Mouse (Mus musculus) lung, embryonic 15.5 days (tissue): ENCODE results near the gene Fbxo7. TPM values are rescaled to one million over a fixed set of nuclear protein-coding genes. Genes with fewer than 3 reads are reported as not detected.
A peak's percentile ranks its signal among the peaks of the same experiment; 100 is the strongest.
"Not testable (repeated sequence)": the region's sequence is repeated elsewhere in the genome, so short reads cannot be mapped to it uniquely, and the experiment has no call there.

Source experiments
- ATAC-seq: fragments of 200-750 bp; cut with Nextera tagmentation; 2 replicates; pipeline ENCODE4 v1.8.0; 2017; ENCODE audit warnings: moderate number of reproducible peaks, borderline replicate concordance; ENCODE audit not compliant: low FRiP score, low TSS enrichment; ENCODE audit errors: extremely low read depth
- H3K27ac ChIP-seq: fragments of 300-500 bp; sonication (generic); 2 replicates; pipeline ENCODE4 v1.5.1; 2015; ENCODE audit warnings: moderate library complexity, mild to moderate bottlenecking, inconsistent platforms
- H3K27me3 ChIP-seq: fragments of 300-500 bp; sonication (generic); 2 replicates; pipeline ENCODE4 v1.6.1; 2015; ENCODE audit warnings: inconsistent platforms
- H3K36me3 ChIP-seq: fragments of 300-500 bp; sonication (generic); 2 replicates; pipeline ENCODE4 v1.6.1; 2015; ENCODE audit warnings: inconsistent platforms
- H3K4me1 ChIP-seq: fragments of 300-500 bp; sonication (generic); 2 replicates; pipeline ENCODE4 v1.6.1; 2015; ENCODE audit warnings: inconsistent platforms
- H3K4me2 ChIP-seq: fragments of 300-500 bp; sonication (generic); 2 replicates; pipeline ENCODE4 v1.6.1; 2015; ENCODE audit warnings: inconsistent platforms, mild to moderate bottlenecking, moderate library complexity
- H3K4me3 ChIP-seq: fragments of 300-500 bp; sonication (generic); 2 replicates; pipeline ENCODE4 v1.5.1; 2015; ENCODE audit warnings: mild to moderate bottlenecking, inconsistent platforms
- H3K9ac ChIP-seq: fragments of 300-500 bp; sonication (generic); 2 replicates; pipeline ENCODE4 v1.6.1; 2015; ENCODE audit warnings: inconsistent platforms
- H3K9me3 ChIP-seq: fragments of 300-500 bp; sonication (generic); 2 replicates; pipeline ENCODE4 v1.6.1; 2016; ENCODE audit warnings: inconsistent platforms
- WGBS: fragments of 180-500 bp; shearing (Covaris S2); methylation state at CpG from one replicate; pipeline ENCODE4 v1.1.7; 2015; 5-methylcytosine and 5-hydroxymethylcytosine counted together
- polyA plus RNA-seq: library from polyadenylated mRNA; unstranded; fragments of >200 nt; fragmentation: Nextera tagmentation; extraction: Ambion mirVana; gene quantifications from 2 replicates; pipeline ENCODE4 v1.2.1, GENCODE M21; 2015

The Fbxo7 gene
- polyA plus RNA-seq, 1 experiment from 2014 or later, result 22.9 TPM

GRCm38 (mm10) chr10:86017781-86018180 is 4.0 kb upstream of the Fbxo7 start:
- Histone ChIP-seq H3K4me2 (no peak overlapping the region), H3K4me3 (no peak overlapping the region), H3K27me3 (no peaks in the 10 kb centered on the region), H3K36me3 (no peaks in the 10 kb centered on the region), H3K9me3 (no peaks in the 10 kb centered on the region), H3K27ac (no peak overlapping the region), H3K4me1 (peaks cover 10% of the 10 kb centered on the region), H3K9ac (no peak overlapping the region)
- WGBS, result 80% methylated on average over 7 of the region's 7 CpGs
- no peak for ATAC-seq

- no peak overlapping the region for H3K9ac ChIP-seq
- H3K4me3 ChIP-seq, result no peak overlapping the region
- H3K4me1 ChIP-seq, result peaks cover 13% of the 10 kb centered on the region
- WGBS, result 35% methylated on average over 5 of the region's 5 CpGs
- no peak overlapping the region for H3K27ac ChIP-seq
- no peak overlapping the region for H3K4me2 ChIP-seq
- no peaks in the 10 kb centered on the region for H3K9me3 ChIP-seq
- no peaks in the 10 kb centered on the region for H3K27me3 ChIP-seq
- no peak for ATAC-seq
- no peaks in the 10 kb centered on the region for H3K36me3 ChIP-seq
These were observed 3.0 kb upstream of the Fbxo7 start for GRCm38 (mm10) chr10:86018813-86019212.

DNA sequence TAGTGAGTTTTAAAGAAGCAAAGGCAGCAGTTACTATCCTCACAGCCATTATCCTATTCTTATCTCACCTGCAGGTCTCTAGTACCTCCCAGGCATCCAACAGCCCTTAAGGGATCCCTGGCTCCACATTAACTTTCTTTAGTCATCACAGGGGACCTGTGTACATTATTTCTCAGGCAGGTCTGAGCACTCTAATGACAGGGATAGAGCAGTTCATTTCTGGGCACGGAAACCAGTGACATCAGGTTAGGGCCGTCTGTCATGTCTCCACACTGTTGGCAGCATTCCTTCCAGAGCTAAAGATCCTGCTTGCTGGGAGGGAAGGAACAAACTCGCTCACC is 394 bp upstream of the Fbxo7 start:
- Histone ChIP-seq H3K27me3 (no peaks in the 10 kb centered on the region), H3K4me2 (peak overlapping the region; percentile 73), H3K27ac (no peak overlapping the region), H3K36me3 (no peaks in the 10 kb centered on the region), H3K9me3 (no peaks in the 10 kb centered on the region), H3K4me3 (peak overlapping the region; percentile 98), H3K9ac (no peak overlapping the region), H3K4me1 (peaks cover 13% of the 10 kb centered on the region)
- no peak; the same call in 1 of the 2 replicates for ATAC-seq
- 0% methylated on average over 3 of the region's 3 CpGs for WGBS

DNA sequence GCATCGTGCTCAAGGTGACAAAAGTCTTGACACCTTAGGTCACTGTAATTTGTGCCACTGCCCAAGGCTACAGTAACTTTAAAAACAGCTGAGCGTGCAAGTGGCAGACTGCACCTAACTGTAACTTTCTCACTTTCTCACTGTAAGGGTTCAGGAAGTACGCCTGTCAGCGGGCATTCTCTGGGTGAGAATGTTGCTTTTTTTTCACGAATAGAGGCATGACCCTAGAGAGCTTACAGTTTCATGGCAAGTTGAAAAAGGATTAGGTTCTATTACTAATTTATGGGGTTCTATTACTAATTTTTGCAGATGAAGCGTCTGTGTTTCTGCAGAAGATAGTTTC is 673 bp downstream of the Fbxo7 start:
- Histone ChIP-seq H3K4me1 (peaks cover 13% of the 10 kb centered on the region), H3K27ac (peak overlapping the region; percentile 96; the same call in 1 of the 2 replicates), H3K27me3 (no peaks in the 10 kb centered on the region), H3K36me3 (no peaks in the 10 kb centered on the region), H3K4me2 (peak overlapping the region; percentile 73), H3K9me3 (no peaks in the 10 kb centered on the region), H3K9ac (peak overlapping the region; percentile 84), H3K4me3 (peak overlapping the region; percentile 98)
- WGBS, result 2% methylated on average over 6 of the region's 6 CpGs
- peak; percentile 13; the same call in 1 of the 2 replicates for ATAC-seq

DNA sequence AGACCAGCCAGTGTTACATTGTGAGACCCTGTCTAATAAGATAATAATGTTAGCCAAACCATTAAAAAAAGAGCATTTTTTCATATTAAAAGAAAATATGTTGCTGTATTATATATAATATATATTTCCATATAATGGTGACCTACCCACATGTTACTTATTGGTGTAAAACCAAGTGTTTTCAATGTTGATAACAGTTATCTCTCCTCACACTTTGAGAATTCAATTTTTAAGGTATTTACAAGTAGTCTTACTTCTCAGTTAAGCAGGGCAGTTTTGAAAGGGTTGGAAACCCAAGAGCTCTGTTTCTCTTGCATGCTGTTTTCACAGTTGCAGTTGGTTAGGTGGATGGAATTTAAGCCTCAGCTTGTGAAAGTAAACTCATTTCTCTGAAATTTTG is 1.4 kb downstream of the Fbxo7 start:
- H3K27ac ChIP-seq, result no peak overlapping the region
- no peaks in the 10 kb centered on the region for H3K9me3 ChIP-seq
- no peaks in the 10 kb centered on the region for H3K36me3 ChIP-seq
- no peak overlapping the region for H3K9ac ChIP-seq
- peak overlapping the region; percentile 98; the same call in 1 of the 2 replicates for H3K4me3 ChIP-seq
- no peaks in the 10 kb centered on the region for H3K27me3 ChIP-seq
- ATAC-seq, result no peak
- H3K4me2 ChIP-seq, result peak overlapping the region; percentile 73
- peaks cover 13% of the 10 kb centered on the region for H3K4me1 ChIP-seq

- Histone ChIP-seq H3K9me3 (no peaks in the 10 kb centered on the region), H3K4me1 (peaks cover 13% of the 10 kb centered on the region), H3K9ac (no peak overlapping the region), H3K4me3 (no peak overlapping the region), H3K27ac (no peak overlapping the region), H3K36me3 (peaks cover 11% of the 10 kb centered on the region), H3K27me3 (no peaks in the 10 kb centered on the region), H3K4me2 (no peak overlapping the region)
- 80% methylated on average over 2 of the region's 2 CpGs for WGBS
- no peak for ATAC-seq
These were observed 4.1 kb downstream of the Fbxo7 start for GRCm38 (mm10) chr10:86025906-86026305.

- ATAC-seq, result no peak
- H3K9ac ChIP-seq, result no peak overlapping the region
- 88% methylated on average over 3 of the region's 3 CpGs for WGBS
These were observed 4.6 kb downstream of the Fbxo7 start for GRCm38 (mm10) chr10:86026354-86026753.

DNA sequence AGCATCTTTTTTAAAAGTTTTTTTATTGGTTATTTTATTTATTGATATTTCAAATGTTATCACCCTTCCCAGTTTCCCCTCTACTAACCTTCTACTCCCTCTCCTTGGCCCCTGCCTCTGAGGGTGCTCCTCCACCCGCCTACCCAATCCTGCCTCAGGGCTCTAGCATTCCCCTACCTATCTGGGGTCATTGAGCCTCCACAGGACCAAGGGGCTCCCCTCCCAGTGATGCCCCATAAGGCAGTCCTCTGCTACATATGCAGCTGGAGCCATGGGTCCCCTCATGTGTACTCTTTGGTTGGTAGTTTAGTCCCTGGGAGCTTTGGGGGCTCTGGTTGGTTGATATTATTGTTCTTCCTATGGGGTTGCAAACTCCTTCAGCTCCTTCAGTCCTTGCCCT is 5.0 kb downstream of the Fbxo7 start:
- not testable (repeated sequence) for H3K27me3 ChIP-seq, H3K4me3 ChIP-seq, ATAC-seq, H3K9ac ChIP-seq, H3K4me2 ChIP-seq, H3K9me3 ChIP-seq, H3K27ac ChIP-seq, H3K4me1 ChIP-seq
- H3K36me3 ChIP-seq, result peaks cover 11% of the 10 kb centered on the region
- 63% methylated on average over 1 of the region's 1 CpGs for WGBS

More at GRCm38 (mm10) chr10:86026354-86026753, 4.6 kb downstream of the Fbxo7 start:
- no peak overlapping the region for H3K4me3 ChIP-seq
- H3K27ac ChIP-seq, result no peak overlapping the region
- H3K4me2 ChIP-seq, result no peak overlapping the region
- peaks cover 11% of the 10 kb centered on the region for H3K36me3 ChIP-seq
- H3K9me3 ChIP-seq, result no peaks in the 10 kb centered on the region
- H3K27me3 ChIP-seq, result no peaks in the 10 kb centered on the region
- H3K4me1 ChIP-seq, result peaks cover 9% of the 10 kb centered on the region

DNA sequence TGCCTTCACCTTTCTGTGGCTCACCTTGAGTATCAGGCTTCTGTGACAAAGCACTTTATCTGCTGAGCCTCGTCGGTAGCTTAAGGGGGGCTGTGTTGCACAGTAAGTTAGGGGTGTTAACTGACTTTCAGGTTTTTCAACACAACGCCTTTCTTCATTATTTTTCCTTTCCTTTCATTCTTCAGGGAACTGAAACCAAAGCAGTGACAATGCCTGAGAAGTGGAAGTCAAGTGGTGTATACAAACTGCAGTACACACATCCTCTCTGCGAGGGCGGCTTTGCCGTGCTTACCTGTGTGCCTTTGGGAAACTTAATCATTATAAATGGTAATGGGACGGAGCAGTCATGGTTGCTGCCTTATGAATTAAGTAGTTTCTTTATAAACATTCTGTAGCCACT is 9.0 kb downstream of the Fbxo7 start:
- H3K4me1 ChIP-seq, result no peaks in the 10 kb centered on the region
- peaks cover 11% of the 10 kb centered on the region for H3K36me3 ChIP-seq
- no peak overlapping the region for H3K9ac ChIP-seq
- no peaks in the 10 kb centered on the region for H3K9me3 ChIP-seq
- H3K4me3 ChIP-seq, result no peak overlapping the region
- no peak overlapping the region for H3K4me2 ChIP-seq
- H3K27me3 ChIP-seq, result no peaks in the 10 kb centered on the region
- 86% methylated on average over 7 of the region's 7 CpGs for WGBS
- no peak overlapping the region for H3K27ac ChIP-seq
- ATAC-seq, result no peak

DNA sequence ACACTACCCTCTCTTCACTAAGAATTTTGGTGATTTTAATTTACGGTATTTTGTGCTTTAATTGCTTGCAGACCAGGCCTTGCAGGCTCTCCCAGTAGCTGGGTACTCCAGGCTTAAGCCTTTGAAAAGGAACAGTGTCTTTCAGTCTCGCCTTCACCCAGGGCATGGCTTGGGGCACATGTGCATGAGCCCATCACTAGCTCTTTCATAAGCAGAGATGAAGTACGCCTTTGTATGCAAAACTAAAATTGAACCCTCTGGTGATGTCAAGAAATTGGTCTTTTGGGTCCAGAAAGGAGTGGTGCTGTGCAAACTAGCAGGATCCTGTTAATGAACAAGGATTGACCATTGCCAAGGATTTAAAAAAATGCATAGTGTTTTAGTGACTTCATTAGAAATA is 10.7 kb downstream of the Fbxo7 start:
- no peak overlapping the region for H3K27ac ChIP-seq
- no peak overlapping the region for H3K4me3 ChIP-seq
- H3K4me1 ChIP-seq, result no peaks in the 10 kb centered on the region
- H3K36me3 ChIP-seq, result peaks cover 11% of the 10 kb centered on the region
- no peak overlapping the region for H3K4me2 ChIP-seq
- H3K9me3 ChIP-seq, result no peaks in the 10 kb centered on the region
- no peaks in the 10 kb centered on the region for H3K27me3 ChIP-seq
- no peak for ATAC-seq
- 93% methylated on average over 3 of the region's 3 CpGs for WGBS
- no peak overlapping the region for H3K9ac ChIP-seq

DNA sequence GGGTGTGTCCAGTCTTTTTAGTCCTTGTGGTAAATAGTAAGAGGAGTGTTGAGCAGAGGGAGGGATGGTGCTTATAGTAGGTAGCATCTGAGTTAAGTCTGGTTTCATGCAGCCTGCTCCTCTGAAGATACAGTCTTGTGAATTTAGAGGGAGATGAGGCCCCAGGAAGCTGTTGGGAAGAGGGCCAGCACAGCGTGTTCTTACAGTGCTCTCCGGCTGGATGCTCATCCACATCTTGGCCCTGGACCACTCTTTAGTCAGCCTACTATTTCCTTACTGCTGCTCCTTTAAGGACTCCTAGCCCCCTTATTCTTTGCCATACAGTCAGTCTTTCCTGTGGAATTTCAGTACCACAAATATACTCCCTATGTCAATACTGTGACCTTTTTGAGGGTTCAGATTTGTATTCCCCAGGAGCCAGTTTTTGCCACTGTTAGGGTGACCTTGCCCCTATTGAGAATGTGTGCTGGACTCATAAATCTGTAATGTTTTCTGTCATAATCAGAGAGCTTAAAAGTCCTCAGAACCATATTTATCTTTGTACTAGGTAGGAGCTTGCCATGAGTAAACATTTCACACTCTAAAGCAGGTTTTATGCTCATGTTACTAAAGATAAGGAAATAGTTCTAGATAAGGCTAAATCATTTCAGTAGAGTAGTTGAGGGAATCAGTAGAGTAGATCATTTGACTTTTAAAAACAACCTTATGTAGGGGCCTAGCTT is 12.4 kb downstream of the Fbxo7 start:
- Histone ChIP-seq H3K9ac (no peak overlapping the region), H3K4me2 (no peak overlapping the region), H3K9me3 (no peaks in the 10 kb centered on the region), H3K4me1 (no peaks in the 10 kb centered on the region), H3K36me3 (peaks cover 8% of the 10 kb centered on the region), H3K27me3 (no peaks in the 10 kb centered on the region), H3K27ac (no peak overlapping the region), H3K4me3 (no peak overlapping the region)
- ATAC-seq, result no peak
- 52% methylated on average over 2 of the region's 2 CpGs for WGBS

- no peaks in the 10 kb centered on the region for H3K4me1 ChIP-seq
- H3K4me2 ChIP-seq, result no peak overlapping the region
- H3K9me3 ChIP-seq, result no peaks in the 10 kb centered on the region
- no peaks in the 10 kb centered on the region for H3K27me3 ChIP-seq
- no peak for ATAC-seq
- H3K36me3 ChIP-seq, result peaks cover 3% of the 10 kb centered on the region; the same call in 1 of the 2 replicates
- H3K9ac ChIP-seq, result no peak overlapping the region
- 79% methylated on average over 4 of the region's 4 CpGs for WGBS
- no peak overlapping the region for H3K27ac ChIP-seq
- H3K4me3 ChIP-seq, result no peak overlapping the region
These were observed 21.9 kb downstream of the Fbxo7 start for GRCm38 (mm10) chr10:86043651-86044050.

GRCm38 (mm10) chr10:86044066-86044465 is 22.3 kb downstream of the Fbxo7 start:
- Histone ChIP-seq H3K4me2 (no peak overlapping the region), H3K4me1 (no peaks in the 10 kb centered on the region), H3K4me3 (no peak overlapping the region), H3K9me3 (no peaks in the 10 kb centered on the region), H3K9ac (no peak overlapping the region), H3K27ac (no peak overlapping the region), H3K27me3 (no peaks in the 10 kb centered on the region), H3K36me3 (0 out of 2 replicates have a peak, but pooled peaks cover 3% of the 10 kb centered on the region)
- 87% methylated on average over 8 of the region's 8 CpGs for WGBS
- no peak for ATAC-seq
